In the genomic region with DNA sequence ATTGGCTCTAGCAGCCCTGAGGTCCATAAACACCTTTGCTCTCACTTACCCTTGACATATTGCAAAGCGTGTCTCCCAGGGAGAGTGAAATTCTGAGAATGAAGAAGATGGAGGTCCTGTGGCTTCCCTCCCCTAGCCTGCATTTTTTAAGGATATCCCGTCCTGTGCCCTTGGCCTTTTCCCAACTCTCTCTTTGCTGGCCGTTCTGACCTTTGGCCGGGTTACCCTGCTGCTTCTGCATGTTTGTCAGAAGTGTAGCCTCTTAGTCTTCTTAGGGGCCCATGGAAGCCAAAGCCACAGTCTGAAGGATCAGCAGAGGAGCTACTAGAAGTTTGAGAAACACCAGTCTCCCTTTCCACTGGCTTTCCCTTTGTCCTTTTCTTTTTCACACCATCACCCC, we compare ENCODE assay signal across 23 mouse cellular contexts.
DNase-seq lines count a peak whose midpoint lies in the region; ATAC-seq and TF ChIP-seq lines count a peak whose summit lies in the region.
"Had no signal": no experiment of that assay in that cellular context is flagged by ENCODE, and none has a peak within 500 bp of the region (broad histone marks: within the 10 kb centered on the region; RNA-seq: fewer than 3 reads in every experiment).

No protein-coding gene starts in this region.

- DNase-seq in adrenal gland, adult 2 months = peak; percentile 19
- DNase-seq in adrenal gland, adult 8-10 months = no peak
- peak; percentile 42 for DNase-seq in kidney, adult 9 months
- no peak for DNase-seq in kidney, adult 11 months
- DNase-seq in adrenal gland, postnatal 14 days = peak; percentile 42
- DNase-seq in lung, postnatal 0 days (ENCODE audit: low spot score) = no peak
- DNase-seq in forebrain, embryonic 11.5 days (ENCODE audit: low spot score) = no peak
- DNase-seq: cerebellum, adult 8-10 months; gastrocnemius, postnatal 25 days; liver, embryonic 13.5 days; right cerebral cortex, postnatal 25 days; thymus, adult 2 months had no signal

- no peak overlapping the region for H3K4me3 ChIP-seq in lung, postnatal 0 days (ENCODE audit: low read depth, low read length)
- H3K4me3 ChIP-seq in forebrain, embryonic 11.5 days (ENCODE audit: low read depth, low read length) = no peak overlapping the region
- H3K4me3 ChIP-seq: embryonic facial prominence, embryonic 10.5 days; hindbrain, embryonic 10.5 days; limb, embryonic 12.5 days; liver, embryonic 13.5 days; midbrain, embryonic 10.5 days had no signal

- no peaks in the 10 kb centered on the region for H3K9me3 ChIP-seq in lung, postnatal 0 days (ENCODE audit: low read length)
- H3K9me3 ChIP-seq in forebrain, embryonic 11.5 days (ENCODE audit: control insufficient read depth, low read length) = no peaks in the 10 kb centered on the region
- H3K9me3 ChIP-seq: embryonic facial prominence, embryonic 10.5 days; G1E; hindbrain, embryonic 10.5 days; limb, embryonic 12.5 days; liver, embryonic 13.5 days; midbrain, embryonic 10.5 days had no signal

- no peaks in the 10 kb centered on the region for H3K27me3 ChIP-seq in lung, postnatal 0 days (replicated peaks; ENCODE audit: insufficient read depth, low read length)
- H3K27me3 ChIP-seq in forebrain, embryonic 11.5 days (ENCODE audit: control insufficient read depth, insufficient read depth, low read length) = no peaks in the 10 kb centered on the region
- H3K27me3 ChIP-seq: liver, embryonic 13.5 days had no signal

- no peak overlapping the region for H3K9ac ChIP-seq in lung, postnatal 0 days (replicated peaks; ENCODE audit: low read depth)
- H3K9ac ChIP-seq in forebrain, embryonic 11.5 days (ENCODE audit: low read length) = no peak overlapping the region
- H3K9ac ChIP-seq: limb, embryonic 12.5 days; liver, embryonic 13.5 days had no signal

- TF ChIP-seq CTCF in lung, postnatal 0 days (IDR thresholded peaks at IDR 0.05) = no peak

- no peak for TF ChIP-seq EP300 in lung, postnatal 0 days (IDR thresholded peaks at IDR 0.05)

- no peak overlapping the region for H3K4me2 ChIP-seq in lung, postnatal 0 days (replicated peaks; ENCODE audit: low read depth, low read length)
- no peak overlapping the region for H3K4me2 ChIP-seq in forebrain, embryonic 11.5 days (ENCODE audit: low read depth, low read length, severe bottlenecking)
- H3K4me2 ChIP-seq: limb, embryonic 12.5 days; liver, embryonic 13.5 days had no signal

- H3K4me1 ChIP-seq in lung, postnatal 0 days (ENCODE audit: insufficient read depth, low read depth, low read length) = no peaks in the 10 kb centered on the region
- no peaks in the 10 kb centered on the region for H3K4me1 ChIP-seq in forebrain, embryonic 11.5 days (replicated peaks; ENCODE audit: control insufficient read depth, insufficient read depth, low read length)
- H3K4me1 ChIP-seq: limb, embryonic 12.5 days; liver, embryonic 13.5 days had no signal

- H3K27ac ChIP-seq in lung, postnatal 0 days (ENCODE audit: low read length) = 0 out of 2 replicates have a peak overlapping the region, but pooled peaks have one; percentile 35
- no peak overlapping the region for H3K27ac ChIP-seq in forebrain, embryonic 11.5 days (ENCODE audit: low read depth, low read length)
- H3K27ac ChIP-seq: embryonic facial prominence, embryonic 10.5 days; hindbrain, embryonic 10.5 days; hindbrain, postnatal 0 days; limb, embryonic 12.5 days; liver, embryonic 13.5 days; macrophage; midbrain, embryonic 10.5 days had no signal

- 55% methylated on average over 4 of the region's 4 CpGs for WGBS in lung, postnatal 0 days
- WGBS in forebrain, embryonic 11.5 days = 84% methylated on average over 4 of the region's 4 CpGs

- H3K36me3 ChIP-seq in lung, postnatal 0 days (ENCODE audit: insufficient read depth, low read length) = no peaks in the 10 kb centered on the region
- no peaks in the 10 kb centered on the region for H3K36me3 ChIP-seq in forebrain, embryonic 11.5 days (ENCODE audit: control insufficient read depth, insufficient read depth, low read length)
- H3K36me3 ChIP-seq: embryonic facial prominence, embryonic 10.5 days; G1E; hindbrain, embryonic 10.5 days; limb, embryonic 12.5 days; liver, embryonic 13.5 days; midbrain, embryonic 10.5 days had no signal

- ATAC-seq in lung, postnatal 0 days = peak; percentile 19; the same call in 1 of the 2 replicates
- ATAC-seq in CD4-positive, CD25-positive, alpha-beta regulatory T cell, adult 4 months = no peak
- ATAC-seq in forebrain, embryonic 11.5 days (replicated peaks; ENCODE audit: low FRiP score) = no peak
- ATAC-seq: activated CD4-positive, CD25-positive, alpha-beta regulatory T cell, adult 4 months; forebrain, embryonic 14.5 days; hindbrain, postnatal 0 days; intestine, postnatal 0 days had no signal

Comparison
In these comparisons a context has a peak if more than half of its experiments do, and no peak if none do; other contexts are left out.
1. DNase-seq: peak in adrenal gland, adult 2 months (single experiment), kidney, adult 9 months (single experiment) and adrenal gland, postnatal 14 days (single experiment); none in adrenal gland, adult 8-10 months (single experiment), kidney, adult 11 months (single experiment), lung, postnatal 0 days (single experiment) and forebrain, embryonic 11.5 days (single experiment).